Mouse (Mus musculus) small intestine, adult 2 months (tissue): ENCODE results near the gene Asphd1.

Experiments used
- CTCF ChIP-seq: fragments of 200-500 bp; IDR thresholded peaks from 2 replicates; pipeline ENCODE4 v1.5.1; 2012; ENCODE audit warnings: low read depth, mild to moderate bottlenecking, control low read depth, inconsistent platforms, low read length, moderate library complexity, mixed read lengths; ENCODE audit not compliant: insufficient replicate concordance, insufficient read length; ENCODE audit errors: extremely low read depth
- POLR2A ChIP-seq: fragments of 200-500 bp; IDR thresholded peaks from 2 replicates; pipeline ENCODE4 v1.6.1; 2012; ENCODE audit warnings: low read depth, mild to moderate bottlenecking, control low read depth, inconsistent platforms, low read length, moderate library complexity

DNA sequence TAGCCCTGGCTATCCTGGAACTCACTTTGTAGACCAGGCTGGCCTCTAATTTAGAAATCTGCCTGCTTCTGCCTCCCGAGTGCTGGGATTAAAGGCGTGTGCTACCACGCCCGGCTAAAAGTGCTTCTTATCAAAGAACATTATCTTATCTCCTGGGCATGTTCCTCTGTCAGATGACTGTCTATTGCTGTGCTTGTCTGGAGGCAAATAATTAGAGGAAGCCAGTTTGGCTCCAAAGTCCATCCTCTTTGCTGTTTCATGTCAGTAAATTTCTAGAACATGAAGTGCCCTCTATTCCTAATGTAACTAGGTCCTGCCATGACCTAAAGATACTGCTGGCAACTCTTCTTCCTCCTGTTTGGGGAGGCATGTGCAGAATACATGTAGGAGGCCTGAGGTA lies 32.7 kb upstream of the Asphd1 start:
- no peak for TF ChIP-seq CTCF
- TF ChIP-seq POLR2A, result no peak
